Mouse (Mus musculus) embryo, embryonic 10.5 days (tissue): ENCODE results near the gene Cdk14.

ENCODE experiments used
- DNase-seq: peaks from one replicate; pipeline ENCODE4 v3.0.0-alpha.2; 2015; ENCODE audit warnings: low spot score

Gene Cdk14

GRCm38 (mm10) chr5:4851934-4852710 lies 568.0 kb downstream of the Cdk14 start:
- no peak for DNase-seq

GRCm38 (mm10) chr5:4851245-4851933 lies 568.7 kb downstream of the Cdk14 start:
- no peak for DNase-seq

- peak; percentile 89 for DNase-seq
Measured at GRCm38 (mm10) chr5:4834819-4835480, 585.2 kb downstream of the Cdk14 start.

GRCm38 (mm10) chr5:4833940-4834339 lies 586.2 kb downstream of the Cdk14 start:
- DNase-seq, result peak; percentile 56

GRCm38 (mm10) chr5:4826886-4827285 lies 593.2 kb downstream of the Cdk14 start:
- DNase-seq, result no peak

- peak; percentile 35 for DNase-seq
Measured at GRCm38 (mm10) chr5:4825951-4826350, 594.2 kb downstream of the Cdk14 start.

GRCm38 (mm10) chr5:4825076-4825475 lies 595.0 kb downstream of the Cdk14 start:
- DNase-seq, result no peak

- no peak for DNase-seq
Measured at GRCm38 (mm10) chr5:4824171-4824570, 595.9 kb downstream of the Cdk14 start.

GRCm38 (mm10) chr5:4822041-4822440 lies 598.1 kb downstream of the Cdk14 start:
- DNase-seq, result no peak

GRCm38 (mm10) chr5:4821368-4821771 lies 598.7 kb downstream of the Cdk14 start:
- DNase-seq, result peak; percentile 50

- no peak for DNase-seq
Measured at GRCm38 (mm10) chr5:4816981-4817380, 603.1 kb downstream of the Cdk14 start.

- DNase-seq, result no peak
Measured at GRCm38 (mm10) chr5:4814465-4815204, 605.5 kb downstream of the Cdk14 start.

GRCm38 (mm10) chr5:4813357-4813756 lies 606.8 kb downstream of the Cdk14 start:
- no peak for DNase-seq

- no peak for DNase-seq
Measured at GRCm38 (mm10) chr5:4812036-4812729, 607.9 kb downstream of the Cdk14 start.

- peak; percentile 40 for DNase-seq
Measured at GRCm38 (mm10) chr5:4805228-4805627, 614.9 kb downstream of the Cdk14 start.

GRCm38 (mm10) chr5:4803708-4804107 lies 616.4 kb downstream of the Cdk14 start:
- no peak for DNase-seq

GRCm38 (mm10) chr5:4801971-4802370 lies 618.1 kb downstream of the Cdk14 start:
- no peak for DNase-seq

GRCm38 (mm10) chr5:4801096-4801850 lies 618.8 kb downstream of the Cdk14 start:
- DNase-seq, result no peak

GRCm38 (mm10) chr5:4791219-4791618 lies 628.9 kb downstream of the Cdk14 start:
- DNase-seq, result no peak

- no peak for DNase-seq
Measured at GRCm38 (mm10) chr5:4790265-4790664, 629.8 kb downstream of the Cdk14 start.

GRCm38 (mm10) chr5:4788484-4788883 lies 631.6 kb downstream of the Cdk14 start:
- DNase-seq, result no peak
